Mouse (Mus musculus): ENCODE measurements around the gene Csnk2a1. TPM values are rescaled to one million over a fixed set of nuclear protein-coding genes. Genes with fewer than 3 reads are reported as not detected.
A peak's percentile ranks its signal among the peaks of the same experiment; 100 is the strongest.
"Not testable (repeated sequence)": the region's sequence is repeated elsewhere in the genome, so short reads cannot be mapped to it uniquely, and the experiment has no call there.

The Csnk2a1 gene
- total and polyA plus RNA-seq, 2 experiments from 2014 or later, result 109 to 119 TPM

GRCm38 (mm10) chr2:152281407-152281806 lies 54.8 kb downstream of the Csnk2a1 start:
- no peak for DNase-seq (ENCODE audit: low spot score)
- 86% methylated on average over 3 of the region's 3 CpGs for WGBS
- H3K36me3 ChIP-seq (ENCODE audit: insufficient read depth, low read length), result peaks cover 32% of the 10 kb centered on the region; the same call in 1 of the 2 replicates
- H3K4me3 ChIP-seq (ENCODE audit: low read length), result no peak overlapping the region
- H3K27ac ChIP-seq, result no peak overlapping the region
- H3K4me2 ChIP-seq (ENCODE audit: low read depth, low read length), result no peak overlapping the region
- ATAC-seq, result no peak
- H3K9ac ChIP-seq (replicated peaks; ENCODE audit: low read length), result no peak overlapping the region
- H3K27me3 ChIP-seq (ENCODE audit: insufficient read depth, low read length), result no peaks in the 10 kb centered on the region
- TF ChIP-seq CTCF (IDR thresholded peaks at IDR 0.05; ENCODE audit: low read depth), result no peak
- H3K4me1 ChIP-seq (ENCODE audit: insufficient read depth, low read length), result no peaks in the 10 kb centered on the region
- no peaks in the 10 kb centered on the region for H3K9me3 ChIP-seq (ENCODE audit: low read length)

DNA sequence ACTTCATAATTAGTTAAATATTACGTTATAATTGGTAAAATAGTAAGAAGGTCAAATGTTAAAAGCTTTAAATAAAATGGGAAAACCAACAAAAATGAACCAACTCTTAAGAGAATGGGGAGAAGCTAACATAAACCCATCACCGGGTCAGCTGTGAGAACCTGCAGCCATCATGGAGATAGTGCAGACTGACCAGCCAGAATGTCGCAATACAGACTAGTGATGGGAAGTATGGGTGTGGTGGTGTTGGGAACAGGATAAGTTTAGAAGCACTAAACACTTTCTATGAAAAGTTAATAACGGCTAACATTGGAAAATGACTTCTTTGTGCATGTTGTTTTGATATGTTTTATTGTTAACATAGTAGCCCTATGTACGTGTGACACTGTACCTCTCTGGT lies 60.9 kb downstream of the Csnk2a1 start:
- 94% methylated on average over 5 of the region's 5 CpGs for WGBS
- no peak for TF ChIP-seq CTCF (IDR thresholded peaks at IDR 0.05; ENCODE audit: low read depth)

GRCm38 (mm10) chr2:152288046-152288445 lies 61.4 kb downstream of the Csnk2a1 start:
- 83% methylated on average over 8 of the region's 8 CpGs for WGBS
- Histone ChIP-seq H3K27ac (no peak overlapping the region), H3K36me3 (ENCODE audit: insufficient read depth, low read length) (peaks cover 14% of the 10 kb centered on the region; the same call in 1 of the 2 replicates), H3K4me2 (ENCODE audit: low read depth, low read length) (no peak overlapping the region), H3K9ac (replicated peaks; ENCODE audit: low read length) (no peak overlapping the region), H3K27me3 (ENCODE audit: insufficient read depth, low read length) (no peaks in the 10 kb centered on the region), H3K4me1 (ENCODE audit: insufficient read depth, low read length) (no peaks in the 10 kb centered on the region), H3K9me3 (ENCODE audit: low read length) (no peaks in the 10 kb centered on the region), H3K4me3 (ENCODE audit: low read length) (no peak overlapping the region)
- no peak for ATAC-seq
- no peak for TF ChIP-seq CTCF (IDR thresholded peaks at IDR 0.05; ENCODE audit: low read depth)
- no peak for DNase-seq (ENCODE audit: low spot score)

More for the DNA sequence above, 60.9 kb downstream of the Csnk2a1 start:
- Histone ChIP-seq H3K27ac (no peak overlapping the region), H3K9me3 (ENCODE audit: low read length) (no peaks in the 10 kb centered on the region), H3K4me2 (ENCODE audit: low read depth, low read length) (no peak overlapping the region), H3K4me3 (ENCODE audit: low read length) (no peak overlapping the region), H3K36me3 (ENCODE audit: insufficient read depth, low read length) (peaks cover 14% of the 10 kb centered on the region; the same call in 1 of the 2 replicates), H3K27me3 (ENCODE audit: insufficient read depth, low read length) (no peaks in the 10 kb centered on the region), H3K9ac (replicated peaks; ENCODE audit: low read length) (no peak overlapping the region), H3K4me1 (ENCODE audit: insufficient read depth, low read length) (no peaks in the 10 kb centered on the region)
- no peak for ATAC-seq
- no peak for DNase-seq (ENCODE audit: low spot score)

DNA sequence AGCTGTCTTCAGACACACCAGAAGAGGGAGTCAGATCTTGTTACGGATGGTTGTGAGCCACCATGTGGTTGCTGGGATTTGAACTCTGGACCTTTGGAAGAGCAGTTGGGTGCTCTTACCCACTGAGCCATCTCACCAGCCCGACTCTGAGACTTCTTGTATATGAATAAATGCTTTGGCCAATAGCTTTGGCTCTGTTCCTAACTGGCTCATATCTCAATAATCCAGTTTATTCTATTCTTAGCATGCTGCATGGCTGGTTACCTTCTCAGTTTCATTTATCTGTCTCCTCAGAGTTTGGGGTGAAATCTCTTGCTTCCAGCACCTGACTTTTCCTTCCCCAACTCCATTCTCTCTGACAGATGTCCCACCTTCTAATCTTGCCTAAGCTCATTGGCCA lies 63.0 kb downstream of the Csnk2a1 start:
- ATAC-seq; H3K4me1 ChIP-seq (ENCODE audit: insufficient read depth, low read length); H3K4me2 ChIP-seq (ENCODE audit: low read depth, low read length); H3K36me3 ChIP-seq (ENCODE audit: insufficient read depth, low read length); H3K4me3 ChIP-seq (ENCODE audit: low read length); H3K9ac ChIP-seq (replicated peaks; ENCODE audit: low read length); DNase-seq (ENCODE audit: low spot score); H3K27me3 ChIP-seq (ENCODE audit: insufficient read depth, low read length); H3K27ac ChIP-seq; H3K9me3 ChIP-seq (ENCODE audit: low read length): not testable (repeated sequence)
- whole genome bisulfite sequencing, result 88% methylated on average over 1 of the region's 2 CpGs

DNA sequence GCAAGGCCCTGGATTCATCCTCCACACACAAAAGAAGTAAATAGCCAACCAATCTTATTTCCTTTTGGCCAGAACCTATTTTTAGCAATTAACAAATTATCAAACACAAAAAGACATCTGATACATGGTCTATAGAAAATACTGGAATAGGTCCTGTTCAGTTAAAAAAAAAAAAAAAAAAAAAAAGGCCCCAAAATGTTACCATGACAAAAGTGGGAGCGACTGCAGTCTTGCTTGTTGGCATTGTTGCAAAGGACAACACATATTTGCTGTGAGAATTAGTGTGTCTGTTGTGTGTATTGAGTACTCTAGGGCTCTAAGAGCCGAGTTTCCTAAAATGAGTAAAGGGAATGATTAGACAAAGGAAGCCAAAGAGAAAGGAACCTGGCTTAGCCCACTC lies 65.8 kb downstream of the Csnk2a1 start:
- peaks cover 11% of the 10 kb centered on the region; the same call in 1 of the 2 replicates for H3K4me1 ChIP-seq (ENCODE audit: insufficient read depth, low read length)
- no peak for TF ChIP-seq CTCF (IDR thresholded peaks at IDR 0.05; ENCODE audit: low read depth)
- DNase-seq (ENCODE audit: low spot score) (no peak), ATAC-seq (no peak)
- H3K27me3 ChIP-seq (ENCODE audit: insufficient read depth, low read length), result no peaks in the 10 kb centered on the region
- no peak overlapping the region for H3K4me3 ChIP-seq (ENCODE audit: low read length)
- no peaks in the 10 kb centered on the region for H3K36me3 ChIP-seq (ENCODE audit: insufficient read depth, low read length)
- H3K4me2 ChIP-seq (ENCODE audit: low read depth, low read length), result no peak overlapping the region
- WGBS, result 49% methylated on average over 2 of the region's 2 CpGs
- H3K9ac ChIP-seq (replicated peaks; ENCODE audit: low read length), result no peak overlapping the region
- H3K9me3 ChIP-seq (ENCODE audit: low read length), result no peaks in the 10 kb centered on the region
- no peak overlapping the region for H3K27ac ChIP-seq

DNA sequence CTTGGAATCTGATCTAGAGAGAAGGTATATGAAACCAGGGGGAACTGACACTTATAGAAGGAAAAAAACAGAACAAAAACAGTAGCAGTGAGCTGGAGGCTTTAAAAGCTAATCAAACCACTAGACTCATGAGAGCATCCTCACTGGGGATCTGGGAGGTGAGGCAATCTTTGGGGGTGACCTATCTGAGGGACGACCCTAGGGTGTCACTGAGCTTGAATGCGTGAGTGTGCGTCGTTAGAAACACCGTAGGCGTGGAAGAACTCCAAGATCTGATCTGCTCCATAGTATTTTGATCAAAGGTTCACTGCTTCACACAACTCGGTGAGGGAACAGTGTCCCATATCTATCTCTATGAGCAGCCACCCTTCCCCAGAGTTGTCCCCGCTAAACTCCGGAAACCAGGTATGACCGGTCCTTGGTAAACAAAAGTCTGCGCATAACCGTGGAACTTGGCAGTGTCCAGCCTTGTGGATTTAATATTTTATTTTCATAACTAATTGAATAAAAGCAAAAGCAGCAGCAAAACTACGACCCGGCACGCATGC lies 66.6 kb downstream of the Csnk2a1 start:
- H3K4me1 ChIP-seq (ENCODE audit: insufficient read depth, low read length), result peaks cover 11% of the 10 kb centered on the region; the same call in 1 of the 2 replicates
- peak overlapping the region; percentile 84 for H3K9ac ChIP-seq (replicated peaks; ENCODE audit: low read length)
- no peak for TF ChIP-seq CTCF (IDR thresholded peaks at IDR 0.05; ENCODE audit: low read depth)
- no peaks in the 10 kb centered on the region for H3K27me3 ChIP-seq (ENCODE audit: insufficient read depth, low read length)
- no peaks in the 10 kb centered on the region for H3K9me3 ChIP-seq (ENCODE audit: low read length)
- under 1% methylated on average over 15 of the region's 15 CpGs for WGBS
- H3K4me3 ChIP-seq (ENCODE audit: low read length), result peak overlapping the region; percentile 96
- H3K27ac ChIP-seq, result peak overlapping the region; percentile 60
- H3K4me2 ChIP-seq (ENCODE audit: low read depth, low read length), result peak overlapping the region; percentile 88
- peak; percentile 15 for DNase-seq (ENCODE audit: low spot score)
- ATAC-seq, result peak; percentile 62
- no peaks in the 10 kb centered on the region for H3K36me3 ChIP-seq (ENCODE audit: insufficient read depth, low read length)

DNA sequence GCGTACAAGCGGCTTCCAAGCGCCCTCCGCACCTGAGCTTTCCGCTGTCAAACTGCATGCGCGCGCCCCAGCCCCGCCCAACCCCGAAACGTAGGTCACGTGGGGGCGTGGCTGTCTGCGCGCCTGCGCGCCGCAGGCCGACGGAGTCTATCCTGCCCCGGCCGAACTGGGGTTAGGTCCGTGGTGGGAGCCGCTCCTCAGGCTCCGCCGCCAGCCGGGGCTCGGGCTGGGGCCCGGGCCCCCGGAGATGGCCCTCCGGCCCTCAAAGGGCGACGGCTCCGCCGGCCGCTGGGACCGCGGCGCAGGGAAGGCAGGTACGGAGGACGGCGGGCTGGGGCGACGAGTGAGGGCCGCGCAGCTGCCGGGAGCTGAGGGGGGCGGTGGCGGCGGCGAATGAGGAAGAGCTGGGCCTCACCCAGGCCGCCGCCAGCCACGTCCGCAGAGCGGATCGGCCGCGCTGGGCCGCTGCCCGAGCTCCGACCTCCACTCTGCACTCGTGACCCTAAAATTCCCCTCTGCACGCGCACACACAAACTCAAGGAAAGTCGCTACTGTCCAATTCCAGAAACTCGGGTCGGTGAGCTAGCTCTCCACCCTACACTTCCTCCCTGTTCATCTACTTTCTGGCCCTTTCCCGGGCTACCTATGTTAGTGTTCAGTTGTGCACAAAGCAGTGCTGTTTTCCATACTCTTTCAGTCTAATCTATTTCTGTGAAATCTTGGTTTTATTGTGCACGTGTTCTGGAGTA lies 67.3 kb downstream of the Csnk2a1 start, which contains the start of gene Tbc1d20:
TSS of gene Tbc1d20 (plus strand) at position 102 of the 749 bp plus-strand sequence.
- ATAC-seq (peak; percentile 97), DNase-seq (ENCODE audit: low spot score) (peak; percentile 96)
- Histone ChIP-seq H3K27me3 (ENCODE audit: insufficient read depth, low read length) (no peaks in the 10 kb centered on the region), H3K9ac (replicated peaks; ENCODE audit: low read length) (peak within 1 kb of the TSS; percentile 84), H3K36me3 (ENCODE audit: insufficient read depth, low read length) (no peaks in the 10 kb centered on the region), H3K4me1 (ENCODE audit: insufficient read depth, low read length) (peaks cover 11% of the 10 kb centered on the region; the same call in 1 of the 2 replicates), H3K4me3 (ENCODE audit: low read length) (peak within 1 kb of the TSS; percentile 96), H3K4me2 (ENCODE audit: low read depth, low read length) (peak within 1 kb of the TSS; percentile 88), H3K27ac (peak within 1 kb of the TSS; percentile 85), H3K9me3 (ENCODE audit: low read length) (no peaks in the 10 kb centered on the region)
- 1% methylated on average over 68 of the region's 70 CpGs for WGBS
- TF ChIP-seq CTCF (IDR thresholded peaks at IDR 0.05; ENCODE audit: low read depth), result no peak

Measured in hindbrain, postnatal 0 days (tissue).